Mouse (Mus musculus): ENCODE measurements at regions not wholly inside any gene's neighbourhood (a gene's known extent, or its start where the extent isn't known, plus 50 kb on each side); places are given as distances from the start of the nearest gene placed in this dataset.

GRCm38 (mm10) chr2:61272721-61273120 is 305.7 kb upstream of the Tank start:
- intact Hi-C loops (cut with DNase I; ENCODE audit: low total_unique reads), result no loop called here
- no peak for DNase-seq

GRCm38 (mm10) chr2:61267706-61268105 is 304.7 kb upstream of the Rbms1 start:
- intact Hi-C loops (cut with DNase I; ENCODE audit: low total_unique reads), result no loop called here
- DNase-seq, result no peak

GRCm38 (mm10) chr2:61250068-61250800 is 287.2 kb upstream of the Rbms1 start:
- intact Hi-C loops (cut with DNase I; ENCODE audit: low total_unique reads), result no loop called here
- DNase-seq, result no peak

- no peak for DNase-seq
- intact Hi-C loops (cut with DNase I; ENCODE audit: low total_unique reads), result no loop called here
These were observed 285.0 kb upstream of the Rbms1 start for GRCm38 (mm10) chr2:61247956-61248355.

- intact Hi-C loops (cut with DNase I; ENCODE audit: low total_unique reads), result no loop called here
- DNase-seq, result no peak
These were observed 284.3 kb upstream of the Rbms1 start for GRCm38 (mm10) chr2:61247336-61247735.

- intact Hi-C loops (cut with DNase I; ENCODE audit: low total_unique reads), result no loop called here
- DNase-seq, result no peak
These were observed 283.8 kb upstream of the Rbms1 start for GRCm38 (mm10) chr2:61246691-61247258.

GRCm38 (mm10) chr2:61245526-61245925 is 282.5 kb upstream of the Rbms1 start:
- no peak for DNase-seq
- intact Hi-C loops (cut with DNase I; ENCODE audit: low total_unique reads), result no loop called here

- intact Hi-C loops (cut with DNase I; ENCODE audit: low total_unique reads), result no loop called here
- no peak for DNase-seq
These were observed 258.7 kb upstream of the Rbms1 start for GRCm38 (mm10) chr2:61221676-61222075.

- intact Hi-C loops (cut with DNase I; ENCODE audit: low total_unique reads), result no loop called here
- DNase-seq, result no peak
These were observed 258.2 kb upstream of the Rbms1 start for GRCm38 (mm10) chr2:61221157-61221556.

GRCm38 (mm10) chr2:61213951-61214350 is 251.0 kb upstream of the Rbms1 start:
- no peak for DNase-seq
- intact Hi-C loops (cut with DNase I; ENCODE audit: low total_unique reads), result no loop called here

- DNase-seq, result no peak
- intact Hi-C loops (cut with DNase I; ENCODE audit: low total_unique reads), result no loop called here
These were observed 238.4 kb upstream of the Rbms1 start for GRCm38 (mm10) chr2:61201387-61201786.

- intact Hi-C loops (cut with DNase I; ENCODE audit: low total_unique reads), result no loop called here
- no peak for DNase-seq
These were observed 231.0 kb upstream of the Rbms1 start for GRCm38 (mm10) chr2:61193976-61194375.

GRCm38 (mm10) chr2:61182424-61182979 is 219.5 kb upstream of the Rbms1 start:
- DNase-seq, result no peak
- intact Hi-C loops (cut with DNase I; ENCODE audit: low total_unique reads), result no loop called here

GRCm38 (mm10) chr2:61177801-61178200 is 214.8 kb upstream of the Rbms1 start:
- intact Hi-C loops (cut with DNase I; ENCODE audit: low total_unique reads), result no loop called here
- no peak for DNase-seq

- intact Hi-C loops (cut with DNase I; ENCODE audit: low total_unique reads), result no loop called here
These were observed 213.8 kb upstream of the Rbms1 start for GRCm38 (mm10) chr2:61176807-61177206.

GRCm38 (mm10) chr2:61173581-61173980 is 210.6 kb upstream of the Rbms1 start:
- DNase-seq, result no peak
- intact Hi-C loops (cut with DNase I; ENCODE audit: low total_unique reads), result no loop called here

More at GRCm38 (mm10) chr2:61176807-61177206, 213.8 kb upstream of the Rbms1 start:
- no peak for DNase-seq

- DNase-seq, result no peak
- intact Hi-C loops (cut with DNase I; ENCODE audit: low total_unique reads), result no loop called here
These were observed 198.3 kb upstream of the Rbms1 start for GRCm38 (mm10) chr2:61161336-61161735.

GRCm38 (mm10) chr2:61159761-61160160 is 196.8 kb upstream of the Rbms1 start:
- intact Hi-C loops (cut with DNase I; ENCODE audit: low total_unique reads), result no loop called here
- no peak for DNase-seq

GRCm38 (mm10) chr2:61138998-61139631 is 176.1 kb upstream of the Rbms1 start:
- DNase-seq, result peak; percentile 47
- intact Hi-C loops (cut with DNase I; ENCODE audit: low total_unique reads), result no loop called here

GRCm38 (mm10) chr2:61138625-61138997 is 175.6 kb upstream of the Rbms1 start:
- peak; percentile 10 for DNase-seq
- intact Hi-C loops (cut with DNase I; ENCODE audit: low total_unique reads), result no loop called here

- no peak for DNase-seq
- intact Hi-C loops (cut with DNase I; ENCODE audit: low total_unique reads), result no loop called here
These were observed 174.4 kb upstream of the Rbms1 start for GRCm38 (mm10) chr2:61137378-61137777.
